Mouse (Mus musculus): ENCODE data around the gene Snx9. TPM values are rescaled to one million over a fixed set of nuclear protein-coding genes. Genes with fewer than 3 reads are reported as not detected.

The Snx9 gene
- polyA plus RNA-seq, 1 experiment from 2014 or later, result 27.6 TPM

DNA sequence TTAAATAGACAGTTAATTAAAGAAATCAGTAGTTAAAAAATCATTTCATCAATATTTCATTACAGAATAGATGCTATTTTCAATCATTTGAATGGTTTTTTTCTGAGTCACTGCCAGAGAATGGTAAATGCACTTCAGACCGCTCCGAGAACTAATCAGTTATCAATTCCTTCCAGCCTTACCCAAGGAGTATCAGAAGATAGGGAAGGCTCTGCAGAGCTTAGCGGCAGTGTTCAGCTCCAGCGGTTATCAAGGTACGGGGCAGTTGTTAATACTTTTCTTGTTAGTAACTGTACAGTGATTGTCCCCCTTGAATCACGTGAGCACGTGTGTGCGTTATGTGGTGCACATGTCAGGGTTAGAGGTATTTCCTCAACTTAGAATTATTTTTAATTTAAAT is 80.8 kb downstream of the Snx9 start:
- Histone ChIP-seq H3K4me1 (ENCODE audit: control insufficient read depth, insufficient read depth, low read length) (no peaks in the 10 kb centered on the region), H3K4me3 (ENCODE audit: low read depth, low read length) (no peak overlapping the region), H3K4me2 (ENCODE audit: low read depth, severe bottlenecking) (no peak overlapping the region), H3K9me3 (ENCODE audit: control insufficient read depth, low read length) (no peaks in the 10 kb centered on the region), H3K9ac (ENCODE audit: low read length) (no peak overlapping the region), H3K36me3 (ENCODE audit: control insufficient read depth, insufficient read depth, low read length) (peaks cover 12% of the 10 kb centered on the region), H3K27me3 (ENCODE audit: control insufficient read depth, insufficient read depth, low read length) (no peaks in the 10 kb centered on the region), H3K27ac (replicated peaks; ENCODE audit: low read depth, low read length) (no peak overlapping the region)
- WGBS, result 93% methylated on average over 8 of the region's 8 CpGs
- ATAC-seq (ENCODE audit: insufficient number of reproducible peaks, low FRiP score, low TSS enrichment, low read depth) (no peak), DNase-seq (ENCODE audit: low spot score) (no peak)

DNA sequence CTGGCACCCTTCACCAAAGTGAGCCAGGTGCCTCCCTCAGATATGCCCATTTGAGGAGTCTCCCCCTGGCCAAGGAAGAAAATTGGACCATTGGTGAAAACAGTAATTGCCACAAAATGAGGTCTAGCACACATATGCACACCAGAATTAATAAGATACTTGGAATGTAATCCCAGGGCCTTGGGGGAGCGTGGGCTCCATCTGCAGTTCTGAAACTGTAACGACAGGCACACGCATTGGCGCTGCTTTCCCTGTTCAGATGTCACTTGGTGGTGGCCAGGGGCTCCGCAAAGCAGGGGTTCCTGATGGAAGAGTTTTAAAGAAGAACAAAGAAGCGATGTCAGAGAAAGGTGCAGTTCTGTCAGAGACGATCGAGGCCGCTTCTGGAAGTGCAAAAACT is 82.2 kb downstream of the Snx9 start:
- Histone ChIP-seq H3K27me3 (ENCODE audit: control insufficient read depth, insufficient read depth, low read length) (no peaks in the 10 kb centered on the region), H3K27ac (replicated peaks; ENCODE audit: low read depth, low read length) (no peak overlapping the region), H3K9ac (ENCODE audit: low read length) (no peak overlapping the region), H3K9me3 (ENCODE audit: control insufficient read depth, low read length) (no peaks in the 10 kb centered on the region), H3K36me3 (ENCODE audit: control insufficient read depth, insufficient read depth, low read length) (peaks cover 13% of the 10 kb centered on the region), H3K4me1 (ENCODE audit: control insufficient read depth, insufficient read depth, low read length) (no peaks in the 10 kb centered on the region), H3K4me3 (ENCODE audit: low read depth, low read length) (no peak overlapping the region), H3K4me2 (ENCODE audit: low read depth, severe bottlenecking) (no peak overlapping the region)
- no peak for ATAC-seq (ENCODE audit: insufficient number of reproducible peaks, low FRiP score, low TSS enrichment, low read depth)
- WGBS, result 77% methylated on average over 9 of the region's 9 CpGs
- peak; percentile 34 for DNase-seq (ENCODE audit: low spot score)

GRCm38 (mm10) chr17:5924238-5924637 is 83.1 kb downstream of the Snx9 start:
- Histone ChIP-seq H3K27me3 (ENCODE audit: control insufficient read depth, insufficient read depth, low read length) (no peaks in the 10 kb centered on the region), H3K4me3 (ENCODE audit: low read depth, low read length) (no peak overlapping the region), H3K27ac (replicated peaks; ENCODE audit: low read depth, low read length) (no peak overlapping the region), H3K9ac (ENCODE audit: low read length) (no peak overlapping the region), H3K4me1 (ENCODE audit: control insufficient read depth, insufficient read depth, low read length) (no peaks in the 10 kb centered on the region), H3K4me2 (ENCODE audit: low read depth, severe bottlenecking) (no peak overlapping the region), H3K9me3 (ENCODE audit: control insufficient read depth, low read length) (no peaks in the 10 kb centered on the region), H3K36me3 (ENCODE audit: control insufficient read depth, insufficient read depth, low read length) (peaks cover 9% of the 10 kb centered on the region)
- 75% methylated on average over 8 of the region's 8 CpGs for WGBS
- ATAC-seq (ENCODE audit: insufficient number of reproducible peaks, low FRiP score, low TSS enrichment, low read depth) (no peak), DNase-seq (ENCODE audit: low spot score) (no peak)

GRCm38 (mm10) chr17:5926710-5927109 is 85.6 kb downstream of the Snx9 start:
- ATAC-seq (ENCODE audit: insufficient number of reproducible peaks, low FRiP score, low TSS enrichment, low read depth) (no peak), DNase-seq (ENCODE audit: low spot score) (no peak)
- H3K4me1 ChIP-seq (ENCODE audit: control insufficient read depth, insufficient read depth, low read length), result no peaks in the 10 kb centered on the region
- no peak overlapping the region for H3K4me3 ChIP-seq (ENCODE audit: low read depth, low read length)
- no peaks in the 10 kb centered on the region for H3K27me3 ChIP-seq (ENCODE audit: control insufficient read depth, insufficient read depth, low read length)
- WGBS, result 60% methylated on average over 7 of the region's 7 CpGs
- no peaks in the 10 kb centered on the region for H3K9me3 ChIP-seq (ENCODE audit: control insufficient read depth, low read length)
- H3K4me2 ChIP-seq (ENCODE audit: low read depth, severe bottlenecking), result no peak overlapping the region
- no peak overlapping the region for H3K27ac ChIP-seq (replicated peaks; ENCODE audit: low read depth, low read length)
- no peak overlapping the region for H3K9ac ChIP-seq (ENCODE audit: low read length)
- peaks cover 9% of the 10 kb centered on the region for H3K36me3 ChIP-seq (ENCODE audit: control insufficient read depth, insufficient read depth, low read length)

DNA sequence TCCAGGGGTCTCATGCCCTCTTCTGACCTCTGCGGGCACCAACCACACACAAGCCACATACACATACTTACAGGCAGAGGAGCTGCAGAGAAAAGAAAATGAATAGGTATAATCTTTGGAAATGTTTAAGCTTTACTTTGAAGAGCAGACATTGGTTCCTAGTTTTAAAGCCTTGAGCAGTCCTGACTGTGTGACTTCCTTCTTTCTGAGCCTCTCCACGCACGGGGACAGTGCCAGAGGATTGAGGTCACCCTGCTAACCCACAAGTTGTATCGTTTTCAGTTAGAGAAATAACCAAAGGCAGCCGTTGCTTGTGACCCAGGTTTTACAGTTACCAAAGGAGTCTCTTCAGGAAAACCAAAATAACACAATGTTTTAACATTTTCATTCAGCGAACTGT is 87.9 kb downstream of the Snx9 start:
- Histone ChIP-seq H3K4me3 (ENCODE audit: low read depth, low read length) (no peak overlapping the region), H3K27me3 (ENCODE audit: control insufficient read depth, insufficient read depth, low read length) (no peaks in the 10 kb centered on the region), H3K27ac (replicated peaks; ENCODE audit: low read depth, low read length) (no peak overlapping the region), H3K9ac (ENCODE audit: low read length) (no peak overlapping the region), H3K4me2 (ENCODE audit: low read depth, severe bottlenecking) (no peak overlapping the region), H3K36me3 (ENCODE audit: control insufficient read depth, insufficient read depth, low read length) (peaks cover 7% of the 10 kb centered on the region), H3K9me3 (ENCODE audit: control insufficient read depth, low read length) (no peaks in the 10 kb centered on the region), H3K4me1 (ENCODE audit: control insufficient read depth, insufficient read depth, low read length) (no peaks in the 10 kb centered on the region)
- 93% methylated on average over 6 of the region's 6 CpGs for WGBS
- DNase-seq (ENCODE audit: low spot score) (no peak), ATAC-seq (ENCODE audit: insufficient number of reproducible peaks, low FRiP score, low TSS enrichment, low read depth) (no peak)

DNA sequence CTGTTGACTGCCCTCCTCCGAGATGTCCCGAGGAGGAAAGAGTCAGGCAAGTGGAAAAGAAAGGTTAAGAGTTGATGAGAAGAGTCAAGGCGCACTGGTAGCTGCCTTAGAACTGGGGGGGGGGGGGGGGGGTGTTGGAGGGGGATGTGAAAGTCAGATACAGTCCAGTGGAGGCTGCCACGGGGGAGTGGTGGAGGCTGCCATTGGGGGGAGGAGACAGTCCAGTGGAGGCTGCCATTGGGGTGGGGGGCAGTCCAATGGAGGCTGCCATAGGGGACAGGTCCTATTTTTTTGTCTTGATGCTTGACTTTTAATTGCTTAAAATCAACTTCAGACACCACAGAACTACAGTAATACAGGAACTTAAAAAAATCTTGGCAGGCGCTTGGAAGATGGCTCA is 91.0 kb downstream of the Snx9 start:
- 0 out of 2 replicates have a peak, but pooled peaks cover 1% of the 10 kb centered on the region for H3K36me3 ChIP-seq (ENCODE audit: control insufficient read depth, insufficient read depth, low read length)
- 70% methylated on average over 5 of the region's 5 CpGs for WGBS
- ATAC-seq (ENCODE audit: insufficient number of reproducible peaks, low FRiP score, low TSS enrichment, low read depth) (no peak), DNase-seq (ENCODE audit: low spot score) (no peak)
- H3K4me1 ChIP-seq (ENCODE audit: control insufficient read depth, insufficient read depth, low read length), result no peaks in the 10 kb centered on the region
- no peak overlapping the region for H3K4me2 ChIP-seq (ENCODE audit: low read depth, severe bottlenecking)
- no peaks in the 10 kb centered on the region for H3K9me3 ChIP-seq (ENCODE audit: control insufficient read depth, low read length)
- no peak overlapping the region for H3K4me3 ChIP-seq (ENCODE audit: low read depth, low read length)
- H3K9ac ChIP-seq (ENCODE audit: low read length), result no peak overlapping the region
- no peaks in the 10 kb centered on the region for H3K27me3 ChIP-seq (ENCODE audit: control insufficient read depth, insufficient read depth, low read length)
- no peak overlapping the region for H3K27ac ChIP-seq (replicated peaks; ENCODE audit: low read depth, low read length)

DNA sequence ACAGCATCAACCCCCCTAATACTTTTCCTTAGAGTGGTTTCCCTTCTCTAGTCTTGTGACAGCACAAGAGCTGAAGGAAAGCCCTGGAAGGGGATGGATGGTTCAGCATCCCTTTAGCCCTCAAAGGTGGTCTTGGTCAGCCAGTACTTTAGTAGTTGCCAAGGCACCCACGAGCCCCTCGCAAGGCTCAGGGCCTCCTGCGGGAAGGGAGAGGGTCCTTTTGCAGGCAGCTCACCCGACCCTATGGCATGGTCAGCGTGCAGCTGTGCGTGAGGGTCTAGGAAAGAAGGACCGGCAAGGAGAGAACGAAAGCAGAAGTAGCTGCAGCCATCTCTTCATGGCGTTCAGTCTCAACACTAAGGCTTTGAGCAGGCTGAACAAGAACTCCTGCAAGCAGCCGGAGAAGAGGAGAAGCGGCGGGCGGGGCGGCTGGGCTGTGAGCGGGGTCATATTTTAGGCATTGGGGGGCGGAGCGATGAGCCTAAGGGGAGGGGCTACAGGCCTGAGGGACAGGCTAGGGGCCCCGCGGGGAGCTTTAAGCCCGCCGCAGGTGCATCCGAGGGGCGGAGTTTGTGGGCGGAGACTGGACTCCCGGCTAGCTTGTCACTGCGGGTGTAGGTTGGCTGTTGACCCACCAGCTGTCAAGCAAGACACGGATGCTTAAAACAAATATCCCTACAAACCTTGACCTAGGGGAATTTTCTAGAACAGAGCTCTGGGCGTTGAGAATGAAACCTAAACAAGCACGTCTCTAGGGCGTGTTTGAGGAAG is 93.6 kb downstream of the Snx9 start:
- DNase-seq (ENCODE audit: low spot score) (peak; percentile 88), ATAC-seq (ENCODE audit: insufficient number of reproducible peaks, low FRiP score, low TSS enrichment, low read depth) (peak; percentile 87)
- Histone ChIP-seq H3K4me1 (ENCODE audit: control insufficient read depth, insufficient read depth, low read length) (no peaks in the 10 kb centered on the region), H3K4me2 (ENCODE audit: low read depth, severe bottlenecking) (peak overlapping the region; percentile 73), H3K36me3 (ENCODE audit: control insufficient read depth, insufficient read depth, low read length) (no peaks in the 10 kb centered on the region), H3K27ac (replicated peaks; ENCODE audit: low read depth, low read length) (0 out of 2 replicates have a peak overlapping the region, but pooled peaks have one; percentile 6), H3K9ac (ENCODE audit: low read length) (peak overlapping the region; percentile 38; the same call in 1 of the 2 replicates), H3K27me3 (ENCODE audit: control insufficient read depth, insufficient read depth, low read length) (no peaks in the 10 kb centered on the region), H3K9me3 (ENCODE audit: control insufficient read depth, low read length) (no peaks in the 10 kb centered on the region), H3K4me3 (ENCODE audit: low read depth, low read length) (peak overlapping the region; percentile 23)
- 2% methylated on average over 30 of the region's 30 CpGs for WGBS

- H3K36me3 ChIP-seq (ENCODE audit: control insufficient read depth, insufficient read depth, low read length), result no peaks in the 10 kb centered on the region
- peaks cover 9% of the 10 kb centered on the region for H3K27me3 ChIP-seq (ENCODE audit: control insufficient read depth, insufficient read depth, low read length)
- no peak overlapping the region for H3K4me3 ChIP-seq (ENCODE audit: low read depth, low read length)
- DNase-seq (ENCODE audit: low spot score) (no peak), ATAC-seq (ENCODE audit: insufficient number of reproducible peaks, low FRiP score, low TSS enrichment, low read depth) (no peak)
- 59% methylated on average over 3 of the region's 3 CpGs for WGBS
- no peak overlapping the region for H3K4me2 ChIP-seq (ENCODE audit: low read depth, severe bottlenecking)
- H3K27ac ChIP-seq (replicated peaks; ENCODE audit: low read depth, low read length), result no peak overlapping the region
- H3K9me3 ChIP-seq (ENCODE audit: control insufficient read depth, low read length), result no peaks in the 10 kb centered on the region
- no peak overlapping the region for H3K9ac ChIP-seq (ENCODE audit: low read length)
- no peaks in the 10 kb centered on the region for H3K4me1 ChIP-seq (ENCODE audit: control insufficient read depth, insufficient read depth, low read length)
Measured at GRCm38 (mm10) chr17:5935680-5936079, 94.6 kb downstream of the Snx9 start.

DNA sequence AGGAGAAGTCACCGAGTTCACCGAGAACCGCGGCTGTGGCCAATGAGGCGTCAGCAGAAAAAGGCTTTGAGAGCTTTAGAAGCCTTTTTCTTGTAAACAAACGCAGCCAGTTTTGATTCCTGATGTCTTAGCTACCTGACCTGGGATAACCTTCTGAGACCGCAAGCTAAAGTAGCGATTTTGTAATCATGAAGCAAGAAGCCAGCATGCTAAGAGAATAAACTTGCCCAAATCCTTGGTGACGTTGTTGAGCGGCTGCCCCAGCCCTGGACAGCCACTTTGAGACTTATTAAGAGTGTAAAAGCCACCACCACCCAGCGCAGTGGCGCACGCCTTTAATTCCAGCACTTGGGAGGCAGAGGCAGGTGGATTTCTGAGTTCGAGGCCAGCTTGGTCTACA is 95.1 kb downstream of the Snx9 start:
- 80% methylated on average over 14 of the region's 14 CpGs for WGBS

More for the DNA sequence above, 95.1 kb downstream of the Snx9 start:
- Histone ChIP-seq H3K4me1 (ENCODE audit: control insufficient read depth, insufficient read depth, low read length) (no peaks in the 10 kb centered on the region), H3K9me3 (ENCODE audit: control insufficient read depth, low read length) (no peaks in the 10 kb centered on the region), H3K27ac (replicated peaks; ENCODE audit: low read depth, low read length) (no peak overlapping the region), H3K27me3 (ENCODE audit: control insufficient read depth, insufficient read depth, low read length) (peaks cover 10% of the 10 kb centered on the region), H3K4me2 (ENCODE audit: low read depth, severe bottlenecking) (no peak overlapping the region), H3K9ac (ENCODE audit: low read length) (no peak overlapping the region), H3K36me3 (ENCODE audit: control insufficient read depth, insufficient read depth, low read length) (no peaks in the 10 kb centered on the region), H3K4me3 (ENCODE audit: low read depth, low read length) (no peak overlapping the region)
- no peak for DNase-seq (ENCODE audit: low spot score)
- ATAC-seq (ENCODE audit: insufficient number of reproducible peaks, low FRiP score, low TSS enrichment, low read depth), result no peak

All from limb, embryonic 11.5 days (tissue).